ENCODE assay signal across 27 mouse cellular contexts in genomic region chr8:110036156-110036555, GRCm38 (mm10). TPM values are rescaled to one million over a fixed set of nuclear protein-coding genes. Genes with fewer than 3 reads are reported as not detected.
DNase-seq lines count a peak whose midpoint lies in the region; ATAC-seq and TF ChIP-seq lines count a peak whose summit lies in the region.
"Had no signal": no experiment of that assay in that cellular context is flagged by ENCODE, and none has a peak within 500 bp of the region (broad histone marks: within the 10 kb centered on the region; RNA-seq: fewer than 3 reads in every experiment).

No protein-coding gene starts in this region.

- no peak overlapping the region for H3K4me3 ChIP-seq in hindbrain, postnatal 0 days (ENCODE audit: low read length)
- H3K4me3 ChIP-seq in hindbrain, embryonic 14.5 days (replicated peaks; ENCODE audit: low read length): no peak overlapping the region
- H3K4me3 ChIP-seq: embryonic facial prominence, embryonic 12.5 days; erythroblast, embryonic 14.5 days; hindbrain, embryonic 15.5 days; kidney, embryonic 15.5 days; limb, embryonic 10.5 days; midbrain, embryonic 15.5 days had no signal

- no peaks in the 10 kb centered on the region for H3K27me3 ChIP-seq in hindbrain, postnatal 0 days (ENCODE audit: insufficient read depth, low read length)
- H3K27me3 ChIP-seq in hindbrain, embryonic 14.5 days (ENCODE audit: control insufficient read depth, insufficient read depth, low read length): no peaks in the 10 kb centered on the region
- H3K27me3 ChIP-seq: hindbrain, embryonic 15.5 days; kidney, embryonic 15.5 days; midbrain, embryonic 15.5 days had no signal

- no peaks in the 10 kb centered on the region for H3K36me3 ChIP-seq in hindbrain, postnatal 0 days (ENCODE audit: insufficient read depth, low read length)
- H3K36me3 ChIP-seq in hindbrain, embryonic 14.5 days (replicated peaks; ENCODE audit: control insufficient read depth, insufficient read depth): no peaks in the 10 kb centered on the region
- H3K36me3 ChIP-seq: embryonic facial prominence, embryonic 12.5 days; hindbrain, embryonic 15.5 days; kidney, embryonic 15.5 days; limb, embryonic 10.5 days; midbrain, embryonic 15.5 days had no signal

- no peak overlapping the region for H3K4me2 ChIP-seq in hindbrain, postnatal 0 days (ENCODE audit: low read depth, low read length)
- H3K4me2 ChIP-seq in hindbrain, embryonic 14.5 days (replicated peaks): no peak overlapping the region
- H3K4me2 ChIP-seq: embryonic facial prominence, embryonic 12.5 days; hindbrain, embryonic 15.5 days; kidney, embryonic 15.5 days; midbrain, embryonic 15.5 days had no signal

- ATAC-seq in hindbrain, postnatal 0 days: no peak
- ATAC-seq in hindbrain, embryonic 14.5 days (ENCODE audit: low FRiP score): no peak
- ATAC-seq: forebrain, embryonic 16.5 days; intestine, postnatal 0 days; liver, postnatal 0 days; midbrain, embryonic 15.5 days had no signal

- peaks cover 2% of the 10 kb centered on the region; the same call in 1 of the 2 replicates for H3K4me1 ChIP-seq in hindbrain, postnatal 0 days (ENCODE audit: insufficient read depth, low read length)
- H3K4me1 ChIP-seq in hindbrain, embryonic 14.5 days (replicated peaks; ENCODE audit: control insufficient read depth, insufficient read depth, low read length): no peaks in the 10 kb centered on the region
- H3K4me1 ChIP-seq: embryonic facial prominence, embryonic 12.5 days; kidney, embryonic 15.5 days; limb, embryonic 10.5 days had no signal

- H3K9ac ChIP-seq in hindbrain, postnatal 0 days (replicated peaks; ENCODE audit: low read length): no peak overlapping the region
- H3K9ac ChIP-seq in hindbrain, embryonic 14.5 days: no peak overlapping the region
- H3K9ac ChIP-seq: embryonic facial prominence, embryonic 12.5 days; hindbrain, embryonic 15.5 days; kidney, embryonic 15.5 days; liver, postnatal 0 days; midbrain, embryonic 15.5 days had no signal

- H3K27ac ChIP-seq in hindbrain, postnatal 0 days: no peak overlapping the region
- H3K27ac ChIP-seq in hindbrain, embryonic 14.5 days: no peak overlapping the region
- H3K27ac ChIP-seq: embryonic facial prominence, embryonic 12.5 days; hindbrain, embryonic 15.5 days; kidney, embryonic 15.5 days; limb, embryonic 10.5 days; midbrain, embryonic 15.5 days had no signal

- WGBS in hindbrain, postnatal 0 days: 38% methylated on average over 2 of the region's 2 CpGs
- 67% methylated on average over 2 of the region's 2 CpGs for WGBS in hindbrain, embryonic 14.5 days

- TF ChIP-seq CTCF in hindbrain, postnatal 0 days (IDR thresholded peaks at IDR 0.05; ENCODE audit: low read depth): no peak

- DNase-seq in cerebellum, postnatal 14 days: peak; percentile 61 to 67
- no peak for DNase-seq in cerebellum, adult 11 months
- peak; percentile 36 for DNase-seq in hindbrain, postnatal 0 days (ENCODE audit: low spot score)
- DNase-seq in hindbrain, embryonic 14.5 days (ENCODE audit: low spot score): no peak
- peak; percentile 18 for DNase-seq in right cerebral cortex, postnatal 14 days
- DNase-seq in right cerebral cortex, adult 2 months (ENCODE audit: low spot score in 2 of 2): no peak
- peak; percentile 25 to 29 for DNase-seq in layer of hippocampus, postnatal 36 days
- DNase-seq: B cell, adult 2 months; cerebellum, adult 2 months; gastrocnemius, postnatal 36 days; kidney, postnatal 4 days; liver, postnatal 0 days; lung, postnatal 10 days; retina, postnatal 1 day; thymus, adult 2 months had no signal

- no peaks in the 10 kb centered on the region for H3K9me3 ChIP-seq in hindbrain, postnatal 0 days (ENCODE audit: low read length)
- no peaks in the 10 kb centered on the region for H3K9me3 ChIP-seq in hindbrain, embryonic 14.5 days (ENCODE audit: control insufficient read depth, low read length)
- H3K9me3 ChIP-seq: embryonic facial prominence, embryonic 12.5 days; hindbrain, embryonic 15.5 days; kidney, embryonic 15.5 days; limb, embryonic 10.5 days; midbrain, embryonic 15.5 days had no signal

RNA-seq across cellular contexts. Expression of gene Chst4, which starts 3.4 kb away (rescaled TPM):
- total RNA-seq in hindbrain, postnatal 0 days (2014; rRNA removed): not detected in 2 replicates
- not detected in 2 replicates for polyA plus RNA-seq in hindbrain, postnatal 0 days (2015; fragmentation: Nextera tagmentation; extraction: Ambion mirVana)
- not detected in 2 replicates for polyA plus RNA-seq in hindbrain, embryonic 14.5 days (2014; fragmentation: Nextera tagmentation; extraction: Ambion mirVana)
- total RNA-seq in layer of hippocampus, postnatal 36 days (2021): under 1 TPM in 1 of 2 experiments, not detected in 1; 0.17 TPM
- total RNA-seq: gastrocnemius, postnatal 36 days; megakaryocyte, adult 5-6 weeks; neutrophil, adult 5-6 weeks had no signal
- polyA plus RNA-seq: cerebellum, adult 2 months; embryonic facial prominence, embryonic 12.5 days; erythroblast, embryonic 14.5 days; forebrain, embryonic 16.5 days; hindbrain, embryonic 15.5 days; limb, embryonic 10.5 days; midbrain, embryonic 15.5 days had no signal

RNA-seq across cellular contexts. Expression of gene Zfp612, which starts 43.4 kb away (rescaled TPM):
- 11.7 and 12.3 TPM in 2 replicates for total RNA-seq in hindbrain, postnatal 0 days (2014; rRNA removed)
- polyA plus RNA-seq in hindbrain, postnatal 0 days (2015; fragmentation: Nextera tagmentation; extraction: Ambion mirVana): 16.6 and 16.7 TPM in 2 replicates
- 17.9 and 20.2 TPM in 2 replicates for polyA plus RNA-seq in hindbrain, embryonic 14.5 days (2014; fragmentation: Nextera tagmentation; extraction: Ambion mirVana)
- total RNA-seq in layer of hippocampus, postnatal 36 days (2021): 10 to 100 TPM; 26.8 to 27.4 TPM
- total RNA-seq: megakaryocyte, adult 5-6 weeks had no signal
- polyA plus RNA-seq: erythroblast, embryonic 14.5 days had no signal

RNA-seq across cellular contexts. Expression of gene Tat, which starts 45.9 kb away (rescaled TPM):
- not detected in 2 replicates for total RNA-seq in hindbrain, postnatal 0 days (2014; rRNA removed)
- polyA plus RNA-seq in hindbrain, postnatal 0 days (2015; fragmentation: Nextera tagmentation; extraction: Ambion mirVana): not detected in 2 replicates
- polyA plus RNA-seq in hindbrain, embryonic 14.5 days (2014; fragmentation: Nextera tagmentation; extraction: Ambion mirVana): not detected in 2 replicates
- total RNA-seq in layer of hippocampus, postnatal 36 days (2021): under 1 TPM in 1 of 2 experiments, not detected in 1; 0.32 TPM
- total RNA-seq: gastrocnemius, postnatal 36 days; megakaryocyte, adult 5-6 weeks; neutrophil, adult 5-6 weeks had no signal
- polyA plus RNA-seq: cerebellum, adult 2 months; embryonic facial prominence, embryonic 12.5 days; erythroblast, embryonic 14.5 days; forebrain, embryonic 16.5 days; hindbrain, embryonic 15.5 days; kidney, embryonic 15.5 days; limb, embryonic 10.5 days; midbrain, embryonic 15.5 days; spleen, adult 2 months; stomach, embryonic 14.5 days had no signal

Comparison
In these comparisons a context has a peak if more than half of its experiments do, and no peak if none do; other contexts are left out.
1. DNase-seq: peak in cerebellum, postnatal 14 days (2 of 2), hindbrain, postnatal 0 days (single experiment), right cerebral cortex, postnatal 14 days (single experiment) and layer of hippocampus, postnatal 36 days (2 of 2); none in cerebellum, adult 11 months (single experiment), hindbrain, embryonic 14.5 days (single experiment) and right cerebral cortex, adult 2 months (0 of 2).